Mouse (Mus musculus) C2C12 (cell line): ENCODE results near the gene Isoc2a.

Experiments
- CTCF ChIP-seq: IDR thresholded peaks from one replicate; pipeline ENCODE4 v1.5.1; 2011; ENCODE audit not compliant: control insufficient read depth, insufficient read depth, insufficient read length
- FOSL1 ChIP-seq: IDR thresholded peaks from one replicate; pipeline ENCODE4 v1.8.0; 2011; ENCODE audit warnings: mild to moderate bottlenecking, low read length; ENCODE audit not compliant: poor library complexity, insufficient read depth, severe bottlenecking
- MAX ChIP-seq: IDR thresholded peaks from one replicate; pipeline ENCODE4 v1.6.1; 2011; ENCODE audit warnings: mild to moderate bottlenecking, control low read depth
- MYOD1 ChIP-seq: IDR thresholded peaks from one replicate; pipeline ENCODE4 v1.6.1; 2011; ENCODE audit warnings: low read depth; ENCODE audit not compliant: control insufficient read depth, insufficient read length
- MYOG ChIP-seq: IDR thresholded peaks from one replicate; pipeline ENCODE4 v1.6.1; 2011; ENCODE audit not compliant: control insufficient read depth, insufficient read length; ENCODE audit errors: extremely low read depth
- USF1 ChIP-seq: IDR thresholded peaks from one replicate; pipeline ENCODE4 v1.6.1; 2011; ENCODE audit warnings: low read depth, mild to moderate bottlenecking, control low read depth, moderate library complexity

GRCm38 (mm10) chr7:4878186-4878585 lies 1.2 kb downstream of the Isoc2a start:
- no peak for TF ChIP-seq CTCF
- no peak for TF ChIP-seq MYOG
- no peak for TF ChIP-seq MAX
- TF ChIP-seq MYOD1: no peak
- no peak for TF ChIP-seq USF1
- no peak for TF ChIP-seq FOSL1
